Mouse (Mus musculus): ENCODE measurements at regions not wholly inside any gene's neighbourhood (a gene's known extent, or its start where the extent isn't known, plus 50 kb on each side); places are given as distances from the start of the nearest gene placed in this dataset.
A peak's percentile ranks its signal among the peaks of the same experiment; 100 is the strongest.

- ATAC-seq, result no peak
- no peaks in the 10 kb centered on the region for H3K4me1 ChIP-seq (replicated peaks)
- no peak overlapping the region for H3K27ac ChIP-seq
- 49% methylated on average over 7 of the region's 7 CpGs for WGBS
- no peaks in the 10 kb centered on the region for H3K27me3 ChIP-seq
- H3K4me2 ChIP-seq (replicated peaks), result no peak overlapping the region
- no peaks in the 10 kb centered on the region for H3K36me3 ChIP-seq
- H3K9ac ChIP-seq (replicated peaks), result no peak overlapping the region
- no peaks in the 10 kb centered on the region for H3K9me3 ChIP-seq
- no peak overlapping the region for H3K4me3 ChIP-seq (replicated peaks)
These were observed 83.2 kb upstream of the Sipa1l1 start for GRCm38 (mm10) chr12:82085771-82086400.

- Histone ChIP-seq H3K4me2 (replicated peaks) (no peak overlapping the region), H3K4me3 (replicated peaks) (no peak overlapping the region), H3K36me3 (no peaks in the 10 kb centered on the region), H3K9me3 (no peaks in the 10 kb centered on the region), H3K27ac (no peak overlapping the region), H3K27me3 (no peaks in the 10 kb centered on the region), H3K4me1 (replicated peaks) (no peaks in the 10 kb centered on the region), H3K9ac (replicated peaks) (no peak overlapping the region)
- no peak for ATAC-seq
These were observed 82.7 kb upstream of the Sipa1l1 start for GRCm38 (mm10) chr12:82086441-82086840.

GRCm38 (mm10) chr12:82089288-82089687 lies 79.8 kb upstream of the Sipa1l1 start:
- Histone ChIP-seq H3K27ac (no peak overlapping the region), H3K4me3 (replicated peaks) (no peak overlapping the region), H3K9me3 (no peaks in the 10 kb centered on the region), H3K9ac (replicated peaks) (no peak overlapping the region), H3K4me1 (replicated peaks) (peaks cover 22% of the 10 kb centered on the region), H3K36me3 (no peaks in the 10 kb centered on the region), H3K27me3 (no peaks in the 10 kb centered on the region), H3K4me2 (replicated peaks) (no peak overlapping the region)
- ATAC-seq, result no peak
- WGBS, result 89% methylated on average over 6 of the region's 6 CpGs

GRCm38 (mm10) chr12:82093317-82093716 lies 75.8 kb upstream of the Sipa1l1 start:
- H3K36me3 ChIP-seq, result no peaks in the 10 kb centered on the region
- no peak overlapping the region for H3K9ac ChIP-seq (replicated peaks)
- H3K27me3 ChIP-seq, result no peaks in the 10 kb centered on the region
- H3K9me3 ChIP-seq, result no peaks in the 10 kb centered on the region
- no peak overlapping the region for H3K4me2 ChIP-seq (replicated peaks)
- no peak overlapping the region for H3K27ac ChIP-seq
- peaks cover 31% of the 10 kb centered on the region for H3K4me1 ChIP-seq (replicated peaks)
- H3K4me3 ChIP-seq (replicated peaks), result no peak overlapping the region
- 28% methylated on average over 7 of the region's 7 CpGs for WGBS
- peak; percentile 50; the same call in 1 of the 2 replicates for ATAC-seq

- Histone ChIP-seq H3K4me3 (replicated peaks) (no peak overlapping the region), H3K4me1 (replicated peaks) (peaks cover 31% of the 10 kb centered on the region), H3K27me3 (no peaks in the 10 kb centered on the region), H3K36me3 (no peaks in the 10 kb centered on the region), H3K4me2 (replicated peaks) (no peak overlapping the region), H3K9ac (replicated peaks) (no peak overlapping the region), H3K9me3 (no peaks in the 10 kb centered on the region), H3K27ac (no peak overlapping the region)
- ATAC-seq, result no peak
- 95% methylated on average over 1 of the region's 1 CpGs for WGBS
These were observed 73.7 kb upstream of the Sipa1l1 start for GRCm38 (mm10) chr12:82095396-82095795.

- H3K27ac ChIP-seq, result no peak overlapping the region
- no peak overlapping the region for H3K4me3 ChIP-seq (replicated peaks)
- H3K36me3 ChIP-seq, result no peaks in the 10 kb centered on the region
- no peaks in the 10 kb centered on the region for H3K9me3 ChIP-seq
- H3K9ac ChIP-seq (replicated peaks), result no peak overlapping the region
- H3K27me3 ChIP-seq, result no peaks in the 10 kb centered on the region
- peaks cover 30% of the 10 kb centered on the region for H3K4me1 ChIP-seq (replicated peaks)
- WGBS, result 83% methylated on average over 6 of the region's 6 CpGs
- ATAC-seq, result no peak
- no peak overlapping the region for H3K4me2 ChIP-seq (replicated peaks)
These were observed 72.0 kb upstream of the Sipa1l1 start for GRCm38 (mm10) chr12:82097126-82097525.

- ATAC-seq, result no peak
- no peaks in the 10 kb centered on the region for H3K27me3 ChIP-seq
- peaks cover 25% of the 10 kb centered on the region for H3K4me1 ChIP-seq (replicated peaks)
- no peaks in the 10 kb centered on the region for H3K36me3 ChIP-seq
- H3K4me3 ChIP-seq (replicated peaks), result no peak overlapping the region
- H3K27ac ChIP-seq, result no peak overlapping the region
- no peak overlapping the region for H3K9ac ChIP-seq (replicated peaks)
- no peak overlapping the region for H3K4me2 ChIP-seq (replicated peaks)
- 93% methylated on average over 4 of the region's 4 CpGs for WGBS
- no peaks in the 10 kb centered on the region for H3K9me3 ChIP-seq
These were observed 71.5 kb upstream of the Sipa1l1 start for GRCm38 (mm10) chr12:82097620-82098019.

- Histone ChIP-seq H3K27ac (no peak overlapping the region), H3K4me3 (replicated peaks) (no peak overlapping the region), H3K4me2 (replicated peaks) (no peak overlapping the region), H3K27me3 (no peaks in the 10 kb centered on the region), H3K9me3 (no peaks in the 10 kb centered on the region), H3K4me1 (replicated peaks) (no peaks in the 10 kb centered on the region), H3K9ac (replicated peaks) (no peak overlapping the region), H3K36me3 (no peaks in the 10 kb centered on the region)
- ATAC-seq, result no peak
- 84% methylated on average over 10 of the region's 10 CpGs for WGBS
These were observed 64.9 kb upstream of the Sipa1l1 start for GRCm38 (mm10) chr12:82104211-82104610.

- 81% methylated on average over 17 of the region's 17 CpGs for WGBS
- Histone ChIP-seq H3K27ac (no peak overlapping the region), H3K4me3 (replicated peaks) (no peak overlapping the region), H3K9ac (replicated peaks) (no peak overlapping the region), H3K4me2 (replicated peaks) (no peak overlapping the region), H3K4me1 (replicated peaks) (no peaks in the 10 kb centered on the region), H3K9me3 (no peaks in the 10 kb centered on the region), H3K27me3 (no peaks in the 10 kb centered on the region), H3K36me3 (no peaks in the 10 kb centered on the region)
- ATAC-seq, result no peak
These were observed 63.7 kb upstream of the Sipa1l1 start for GRCm38 (mm10) chr12:82105184-82106031.

- Histone ChIP-seq H3K27ac (no peak overlapping the region), H3K4me3 (replicated peaks) (no peak overlapping the region), H3K9ac (replicated peaks) (no peak overlapping the region), H3K36me3 (no peaks in the 10 kb centered on the region), H3K27me3 (no peaks in the 10 kb centered on the region), H3K9me3 (no peaks in the 10 kb centered on the region), H3K4me2 (replicated peaks) (no peak overlapping the region), H3K4me1 (replicated peaks) (no peaks in the 10 kb centered on the region)
- ATAC-seq, result no peak
- WGBS, result 66% methylated on average over 7 of the region's 7 CpGs
These were observed 53.4 kb upstream of the Sipa1l1 start for GRCm38 (mm10) chr12:82115766-82116165.
